Mouse (Mus musculus) liver, adult 2 months (tissue): ENCODE measurements around the gene Ier3.

Source experiments
- CTCF ChIP-seq: fragments of 200-500 bp; IDR thresholded peaks from 2 replicates; pipeline ENCODE4 v1.5.1; 2011; ENCODE audit warnings: low read depth, low read length, control low read depth
- POLR2A ChIP-seq: fragments of 200-500 bp; IDR thresholded peaks from 2 replicates; pipeline ENCODE4 v1.6.1; 2011; ENCODE audit warnings: low read length, control low read depth; ENCODE audit not compliant: insufficient read depth; ENCODE audit errors: extremely low read depth

GRCm38 (mm10) chr17:35779466-35780205 lies 41.8 kb upstream of the Ier3 start:
- TF ChIP-seq POLR2A (no peak), CTCF (no peak)
